Mouse (Mus musculus) kidney, adult 9 months (tissue): Measurements from ENCODE around the gene Rasgef1c.
A peak's percentile ranks its signal among the peaks of the same experiment; 100 is the strongest.

ENCODE experiments used
- DNase-seq: peaks from one replicate; pipeline ENCODE4 v3.0.0; 2022

Rasgef1c gene

GRCm38 (mm10) chr11:49980681-49981235 is 79.1 kb downstream of the Rasgef1c start:
- DNase-seq: peak; percentile 27

GRCm38 (mm10) chr11:49981321-49981963 is 79.8 kb downstream of the Rasgef1c start:
- no peak for DNase-seq

- no peak for DNase-seq
These were observed 80.5 kb downstream of the Rasgef1c start for GRCm38 (mm10) chr11:49982094-49982493.

GRCm38 (mm10) chr11:49982881-49983280 is 81.2 kb downstream of the Rasgef1c start:
- DNase-seq: no peak

- DNase-seq: no peak
These were observed 82.4 kb downstream of the Rasgef1c start for GRCm38 (mm10) chr11:49983875-49984552.

- DNase-seq: no peak
These were observed 83.4 kb downstream of the Rasgef1c start for GRCm38 (mm10) chr11:49985009-49985408.

GRCm38 (mm10) chr11:49986277-49987036 is 84.8 kb downstream of the Rasgef1c start:
- DNase-seq: peak; percentile 68

- DNase-seq: no peak
These were observed 92.9 kb downstream of the Rasgef1c start for GRCm38 (mm10) chr11:49994536-49994935.

GRCm38 (mm10) chr11:49996398-49996797 is 94.8 kb downstream of the Rasgef1c start:
- DNase-seq: peak; percentile 27

- peak; percentile 77 for DNase-seq
These were observed 95.7 kb downstream of the Rasgef1c start for GRCm38 (mm10) chr11:49997321-49997720.

- no peak for DNase-seq
These were observed 101.2 kb downstream of the Rasgef1c start for GRCm38 (mm10) chr11:50002853-50003252.

- DNase-seq: no peak
These were observed 106.1 kb downstream of the Rasgef1c start for GRCm38 (mm10) chr11:50007776-50008175.

- no peak for DNase-seq
These were observed 106.6 kb downstream of the Rasgef1c start for GRCm38 (mm10) chr11:50008231-50008630.

- no peak for DNase-seq
These were observed 111.4 kb downstream of the Rasgef1c start for GRCm38 (mm10) chr11:50013016-50013415.

GRCm38 (mm10) chr11:50016503-50016902 is 114.9 kb downstream of the Rasgef1c start:
- DNase-seq: no peak

GRCm38 (mm10) chr11:50017511-50017910 is 115.9 kb downstream of the Rasgef1c start:
- DNase-seq: no peak

GRCm38 (mm10) chr11:50018848-50019247 is 117.2 kb downstream of the Rasgef1c start:
- no peak for DNase-seq

- DNase-seq: peak; percentile 52
These were observed 120.5 kb downstream of the Rasgef1c start for GRCm38 (mm10) chr11:50022085-50022484.

GRCm38 (mm10) chr11:50024445-50024832 is 122.8 kb downstream of the Rasgef1c start:
- no peak for DNase-seq

GRCm38 (mm10) chr11:50024833-50025720 is 123.4 kb downstream of the Rasgef1c start, which contains the start of gene Rnf130:
Rnf130 (plus strand) TSS chr11:50025346.
- peak; percentile 97 for DNase-seq

GRCm38 (mm10) chr11:50025721-50026520 is 124.3 kb downstream of the Rasgef1c start:
- peak; percentile 16 for DNase-seq
